Comparison of ENCODE assay signal across 16 mouse cellular contexts in genomic region chr17:72977616-72978015, GRCm38 (mm10). TPM values are rescaled to one million over a fixed set of nuclear protein-coding genes. Genes with fewer than 3 reads are reported as not detected.
A peak's percentile ranks its signal among the peaks of the same experiment; 100 is the strongest.
DNase-seq lines count a peak whose midpoint lies in the region; ATAC-seq and TF ChIP-seq lines count a peak whose summit lies in the region.
"Had no signal": no experiment of that assay in that cellular context is flagged by ENCODE, and none has a peak within 500 bp of the region (broad histone marks: within the 10 kb centered on the region; RNA-seq: fewer than 3 reads in every experiment).

No protein-coding gene starts in this region.

- WGBS in heart, embryonic 12.5 days: 57% methylated on average over 1 of the region's 1 CpGs
- WGBS in heart, embryonic 16.5 days: 63% methylated on average over 1 of the region's 1 CpGs
- WGBS in intestine, embryonic 16.5 days: 76% methylated on average over 1 of the region's 1 CpGs
- WGBS in hindbrain, postnatal 0 days: 65% methylated on average over 1 of the region's 1 CpGs

- peak overlapping the region; percentile 90 for H3K27ac ChIP-seq in heart, embryonic 12.5 days (ENCODE audit: poor library complexity, severe bottlenecking)
- peak overlapping the region; percentile 96 for H3K27ac ChIP-seq in heart, embryonic 16.5 days (ENCODE audit: low read length)
- H3K27ac ChIP-seq in intestine, embryonic 16.5 days (ENCODE audit: low read length): no peak overlapping the region
- H3K27ac ChIP-seq in hindbrain, postnatal 0 days: no peak overlapping the region
- H3K27ac ChIP-seq: embryonic facial prominence, embryonic 12.5 days; forebrain, embryonic 15.5 days; hindbrain, embryonic 13.5 days; kidney, embryonic 15.5 days had no signal

- no peaks in the 10 kb centered on the region for H3K9me3 ChIP-seq in heart, embryonic 12.5 days (replicated peaks)
- H3K9me3 ChIP-seq in heart, embryonic 16.5 days (replicated peaks; ENCODE audit: control insufficient read depth, low read length): no peaks in the 10 kb centered on the region
- no peaks in the 10 kb centered on the region for H3K9me3 ChIP-seq in intestine, embryonic 16.5 days (ENCODE audit: control insufficient read depth, low read length)
- H3K9me3 ChIP-seq in hindbrain, postnatal 0 days (ENCODE audit: low read length): no peaks in the 10 kb centered on the region
- H3K9me3 ChIP-seq: embryonic facial prominence, embryonic 12.5 days; forebrain, embryonic 15.5 days; G1E; hindbrain, embryonic 13.5 days; kidney, embryonic 15.5 days had no signal

- no peaks in the 10 kb centered on the region for H3K27me3 ChIP-seq in heart, embryonic 12.5 days (replicated peaks)
- no peaks in the 10 kb centered on the region for H3K27me3 ChIP-seq in heart, embryonic 16.5 days (ENCODE audit: control insufficient read depth, insufficient read depth, low read length)
- no peaks in the 10 kb centered on the region for H3K27me3 ChIP-seq in intestine, embryonic 16.5 days (replicated peaks; ENCODE audit: control insufficient read depth, insufficient read depth, low read length)
- no peaks in the 10 kb centered on the region for H3K27me3 ChIP-seq in hindbrain, postnatal 0 days (ENCODE audit: insufficient read depth, low read length)
- H3K27me3 ChIP-seq: embryonic facial prominence, embryonic 12.5 days; forebrain, embryonic 15.5 days; hindbrain, embryonic 13.5 days; kidney, embryonic 15.5 days had no signal

- no peak overlapping the region for H3K4me3 ChIP-seq in heart, embryonic 12.5 days
- no peak overlapping the region for H3K4me3 ChIP-seq in heart, embryonic 16.5 days (ENCODE audit: low read length)
- no peak overlapping the region for H3K4me3 ChIP-seq in intestine, embryonic 16.5 days (ENCODE audit: low read length)
- no peak overlapping the region for H3K4me3 ChIP-seq in hindbrain, postnatal 0 days (ENCODE audit: low read length)
- H3K4me3 ChIP-seq: embryonic facial prominence, embryonic 12.5 days; forebrain, embryonic 15.5 days; hindbrain, embryonic 13.5 days; kidney, embryonic 15.5 days had no signal

- no peak for TF ChIP-seq CTCF in hindbrain, postnatal 0 days (IDR thresholded peaks at IDR 0.05; ENCODE audit: low read depth)

- DNase-seq in heart, adult 8-10 months (ENCODE audit: low spot score): no peak
- DNase-seq in heart, adult 18-20 months: no peak
- DNase-seq in Muller cell, postnatal 12 days (ENCODE audit: inconsistent ontology term): peak; percentile 80
- DNase-seq in hindbrain, postnatal 0 days (ENCODE audit: low spot score): no peak
- DNase-seq in layer of hippocampus, postnatal 36 days: no peak
- DNase-seq: cerebellum, adult 11 months; cerebellum, adult 8-10 months; kidney, adult 18-20 months had no signal

- H3K4me1 ChIP-seq in heart, embryonic 12.5 days (replicated peaks): peaks cover 54% of the 10 kb centered on the region
- H3K4me1 ChIP-seq in heart, embryonic 16.5 days (ENCODE audit: control insufficient read depth, insufficient read depth, low read length): peaks cover 39% of the 10 kb centered on the region
- H3K4me1 ChIP-seq in intestine, embryonic 16.5 days (ENCODE audit: control insufficient read depth, insufficient read depth, low read length): peaks cover 16% of the 10 kb centered on the region; the same call in 1 of the 2 replicates
- no peaks in the 10 kb centered on the region for H3K4me1 ChIP-seq in hindbrain, postnatal 0 days (ENCODE audit: insufficient read depth, low read length)
- H3K4me1 ChIP-seq: embryonic facial prominence, embryonic 12.5 days; forebrain, embryonic 15.5 days; hindbrain, embryonic 13.5 days; kidney, embryonic 15.5 days had no signal

- no peak overlapping the region for H3K4me2 ChIP-seq in heart, embryonic 12.5 days
- no peak overlapping the region for H3K4me2 ChIP-seq in heart, embryonic 16.5 days (ENCODE audit: low read depth, low read length)
- no peak overlapping the region for H3K4me2 ChIP-seq in intestine, embryonic 16.5 days (ENCODE audit: low read depth, low read length)
- no peak overlapping the region for H3K4me2 ChIP-seq in hindbrain, postnatal 0 days (ENCODE audit: low read depth, low read length)
- H3K4me2 ChIP-seq: embryonic facial prominence, embryonic 12.5 days; forebrain, embryonic 15.5 days; hindbrain, embryonic 13.5 days; kidney, embryonic 15.5 days had no signal

- H3K36me3 ChIP-seq in heart, embryonic 12.5 days: no peaks in the 10 kb centered on the region
- H3K36me3 ChIP-seq in heart, embryonic 16.5 days (ENCODE audit: control insufficient read depth, insufficient read depth): no peaks in the 10 kb centered on the region
- H3K36me3 ChIP-seq in intestine, embryonic 16.5 days (ENCODE audit: control insufficient read depth, insufficient read depth, low read length): no peaks in the 10 kb centered on the region
- no peaks in the 10 kb centered on the region for H3K36me3 ChIP-seq in hindbrain, postnatal 0 days (ENCODE audit: insufficient read depth, low read length)
- H3K36me3 ChIP-seq: embryonic facial prominence, embryonic 12.5 days; forebrain, embryonic 15.5 days; G1E; hindbrain, embryonic 13.5 days; kidney, embryonic 15.5 days had no signal

- no peak overlapping the region for H3K9ac ChIP-seq in heart, embryonic 12.5 days
- no peak overlapping the region; the same call in 1 of the 2 replicates for H3K9ac ChIP-seq in heart, embryonic 16.5 days (ENCODE audit: low read length)
- no peak overlapping the region for H3K9ac ChIP-seq in intestine, embryonic 16.5 days (ENCODE audit: low read depth, low read length)
- H3K9ac ChIP-seq in hindbrain, postnatal 0 days (replicated peaks; ENCODE audit: low read length): no peak overlapping the region
- H3K9ac ChIP-seq: embryonic facial prominence, embryonic 12.5 days; forebrain, embryonic 15.5 days; hindbrain, embryonic 13.5 days; kidney, embryonic 15.5 days had no signal

- ATAC-seq in heart, embryonic 12.5 days (ENCODE audit: insufficient number of reproducible peaks, low FRiP score): no peak
- ATAC-seq in heart, embryonic 16.5 days (replicated peaks; ENCODE audit: extremely low read depth, insufficient read depth, low FRiP score): no peak
- ATAC-seq in intestine, embryonic 16.5 days: peak; percentile 46
- ATAC-seq in hindbrain, postnatal 0 days: no peak
- ATAC-seq: forebrain, embryonic 15.5 days had no signal

RNA-seq across cellular contexts. Expression of gene Lbh, which starts 59.5 kb away (rescaled TPM):
- polyA plus RNA-seq in heart, embryonic 12.5 days (2016; fragmentation: Nextera tagmentation; extraction: Ambion mirVana): 22.6 and 23.7 TPM in 2 replicates
- total RNA-seq in heart, adult 8-10 months (2022): 100 to 1,000 TPM; 352 to 622 (median 508) TPM
- polyA plus RNA-seq in heart, embryonic 16.5 days (2015; fragmentation: Nextera tagmentation; extraction: Ambion mirVana): 28.4 and 30.1 TPM in 2 replicates
- 100 to 1,000 TPM; 432 to 483 TPM for total RNA-seq in heart, adult 18-20 months (2021)
- polyA plus RNA-seq in intestine, embryonic 16.5 days (2015; fragmentation: Nextera tagmentation; extraction: Ambion mirVana): 5.5 and 7.6 TPM in 2 replicates
- total RNA-seq in hindbrain, postnatal 0 days (2014; rRNA removed): 79.4 and 103 TPM in 2 replicates
- 4.3 and 4.6 TPM in 2 replicates for polyA plus RNA-seq in hindbrain, postnatal 0 days (2015; fragmentation: Nextera tagmentation; extraction: Ambion mirVana)
- 10 to 100 TPM; 32.6 to 35.7 TPM for total RNA-seq in layer of hippocampus, postnatal 36 days (2021)

Comparison
In these comparisons a context has a peak if more than half of its experiments do, and no peak if none do; other contexts are left out.
1. H3K27ac ChIP-seq: peak in heart, embryonic 12.5 days (single experiment) and heart, embryonic 16.5 days (single experiment); none in intestine, embryonic 16.5 days (single experiment) and hindbrain, postnatal 0 days (single experiment).